Mouse (Mus musculus) left cerebral cortex, adult 18-20 months (tissue): ENCODE measurements at regions not wholly inside any gene's neighbourhood (a gene's known extent, or its start where the extent isn't known, plus 50 kb on each side); places are given as distances from the start of the nearest gene placed in this dataset.

ENCODE experiments used
- DNase-seq, 2 experiments: peaks; one replicate each; pipeline ENCODE4 v3.0.0; 2021 to 2022; ENCODE audit warnings: low spot score in 2 of 2, mixed read lengths in 1 of 2

DNA sequence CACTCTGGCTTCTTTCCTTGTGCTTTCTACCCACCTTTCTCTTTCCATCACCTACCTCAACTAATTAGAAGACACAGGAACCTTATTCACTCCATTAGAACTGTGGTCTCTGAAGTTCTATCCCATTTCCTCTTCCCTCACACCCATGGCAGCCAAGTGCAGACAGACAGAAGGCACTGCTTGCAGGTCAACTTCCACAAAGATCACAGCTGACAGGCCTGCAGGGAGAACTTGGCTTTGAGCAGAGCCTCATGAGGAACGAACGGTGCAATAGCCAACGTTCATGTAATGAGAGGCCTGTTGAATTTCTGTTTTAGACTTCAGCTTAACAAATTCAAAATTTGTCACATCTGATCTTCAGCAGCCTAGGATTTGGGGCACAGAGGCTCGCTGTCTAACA is 217.5 kb upstream of the Ankrd55 start:
- DNase-seq: no peak

DNA sequence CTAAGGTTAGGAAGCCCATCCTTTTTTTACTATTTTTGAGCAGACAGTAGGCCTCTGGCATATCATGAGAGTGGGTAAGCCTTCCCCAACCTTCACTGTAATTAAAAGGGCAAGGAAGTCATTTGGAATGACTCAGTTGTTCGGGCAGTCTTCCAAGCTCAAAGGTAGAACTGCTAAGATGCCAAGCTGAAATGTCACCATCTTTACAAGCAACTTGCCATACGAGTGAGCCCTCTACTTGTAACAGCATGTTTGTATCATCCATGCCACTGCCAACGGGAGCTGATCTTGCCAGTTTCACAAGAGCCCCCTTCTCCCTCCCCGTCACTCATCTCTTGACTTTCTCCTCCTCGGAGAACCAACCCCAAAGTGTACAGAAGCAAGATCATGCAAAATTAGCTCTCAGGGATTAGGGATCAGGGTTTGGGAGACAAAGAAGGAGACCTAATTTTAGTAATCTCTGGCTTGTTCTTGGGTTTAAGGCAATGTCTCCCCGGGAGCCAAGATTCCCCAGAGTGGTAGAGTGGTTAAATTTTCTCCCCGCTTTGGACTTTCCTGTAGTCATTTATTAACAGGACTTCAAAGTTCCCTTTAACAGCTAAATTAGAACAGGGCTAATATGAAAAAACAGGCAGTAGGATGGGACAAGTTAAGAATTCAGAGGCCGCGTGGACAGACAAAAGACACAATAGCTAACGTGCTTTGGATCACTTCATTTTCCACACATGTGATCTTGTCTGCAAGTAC is 216.9 kb upstream of the Ankrd55 start:
- no peak for DNase-seq

DNA sequence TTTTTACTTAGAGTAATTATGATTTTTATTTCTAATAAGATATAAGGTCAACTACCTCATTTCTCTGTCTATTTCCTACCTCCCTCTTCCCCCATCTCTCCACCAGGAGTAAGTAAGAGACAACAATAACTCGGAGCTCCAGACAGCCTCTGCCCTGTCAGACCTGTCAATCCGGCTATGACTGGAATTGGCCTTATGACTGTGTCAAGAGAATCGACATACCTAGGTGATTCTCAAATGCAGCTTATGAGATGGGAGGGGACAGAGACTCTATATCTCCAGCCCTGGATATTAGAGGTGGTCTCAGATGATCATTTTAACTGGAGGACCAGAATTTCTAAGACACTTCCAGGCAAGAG is 216.3 kb upstream of the Ankrd55 start:
- DNase-seq: no peak

DNA sequence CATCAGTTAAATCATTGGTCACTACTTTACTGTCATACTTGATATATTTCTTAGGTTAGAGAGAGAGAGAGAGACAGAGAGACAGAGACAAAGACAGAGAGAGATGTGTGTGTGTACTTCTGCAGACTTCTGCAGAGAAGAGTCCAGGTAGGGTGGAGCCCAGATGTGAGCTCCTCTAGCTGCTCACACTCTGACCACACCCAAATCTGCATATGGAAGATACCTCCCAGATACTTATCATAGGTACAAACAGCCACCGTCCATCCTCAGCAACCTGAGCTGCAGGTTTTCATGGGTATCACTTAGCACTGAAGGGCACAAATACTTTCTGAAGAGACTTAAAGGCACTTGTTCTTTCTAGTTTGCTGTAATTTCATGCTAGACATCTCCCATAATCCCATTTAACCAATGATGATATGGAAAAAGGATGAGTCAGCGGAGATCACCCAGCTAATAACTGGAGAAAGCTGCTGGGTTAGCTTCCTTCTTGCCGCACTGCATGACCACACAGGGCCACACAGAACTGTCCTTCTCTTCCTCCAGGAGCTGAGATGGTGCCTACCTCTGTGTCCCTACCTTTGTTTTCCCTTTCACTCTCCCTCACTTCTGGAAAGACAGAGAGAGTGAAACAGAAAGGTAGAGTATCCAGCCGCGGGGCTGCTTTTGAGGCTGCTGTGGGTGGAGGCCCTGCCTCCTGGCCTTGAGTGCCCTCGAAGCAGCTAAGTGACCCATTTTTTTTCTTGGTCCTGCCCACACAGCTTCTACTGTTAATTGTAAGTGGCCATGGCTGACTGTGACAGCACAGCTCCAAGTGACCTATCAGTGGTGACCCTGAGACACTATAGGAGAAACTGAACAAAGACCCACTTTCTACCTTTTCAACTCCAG is 214.5 kb upstream of the Ankrd55 start:
- no peak for DNase-seq

DNA sequence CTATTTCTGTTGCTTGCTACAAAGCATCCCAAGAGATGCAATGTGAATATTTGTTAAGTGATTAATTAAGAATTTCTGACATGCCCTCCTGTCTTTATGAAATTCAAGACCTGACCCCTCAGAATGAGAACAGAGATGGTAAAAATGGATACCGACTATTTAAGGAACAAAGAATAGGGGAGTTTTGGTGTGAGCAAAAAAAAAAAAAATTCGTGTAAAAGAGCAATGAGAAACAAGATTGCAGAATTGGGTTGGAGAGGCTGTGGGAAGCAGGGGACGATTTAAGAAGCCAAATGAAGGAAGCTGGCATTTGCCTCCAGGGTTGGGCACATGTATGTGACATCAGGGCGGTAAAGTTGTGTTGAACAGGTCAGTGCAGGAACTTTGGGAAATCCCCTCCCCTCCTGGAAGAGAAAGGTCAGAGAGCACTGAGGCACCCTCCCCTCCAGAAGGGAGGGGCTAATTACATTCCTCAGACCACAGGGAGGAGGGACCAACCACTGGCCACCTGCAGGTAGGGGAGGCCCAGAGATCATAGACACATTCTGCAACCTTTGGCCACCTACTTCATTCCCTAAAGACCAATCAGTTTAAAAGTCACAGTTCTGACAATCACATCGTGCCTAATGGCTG is 212.3 kb upstream of the Ankrd55 start:
- DNase-seq: no peak

DNA sequence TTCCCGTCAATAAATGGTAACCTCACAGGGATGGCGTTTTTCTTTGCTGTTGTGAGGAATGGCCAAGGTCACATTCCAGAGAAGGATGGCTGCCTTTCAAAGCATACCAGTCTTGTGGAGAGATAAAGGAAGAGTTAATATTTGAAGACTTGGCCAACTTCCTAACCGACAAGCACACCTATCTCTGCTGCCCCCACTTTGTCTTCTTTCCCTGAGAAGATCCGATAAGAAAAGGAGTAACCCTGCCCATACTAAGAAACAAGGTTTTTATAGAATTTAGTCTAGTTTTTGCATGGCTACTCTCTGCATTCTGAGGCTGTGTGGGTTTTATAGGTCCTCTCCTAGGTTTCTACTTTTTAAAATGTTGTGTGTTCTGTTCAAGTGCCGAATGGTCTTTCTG is 210.2 kb upstream of the Ankrd55 start:
- no peak for DNase-seq

DNA sequence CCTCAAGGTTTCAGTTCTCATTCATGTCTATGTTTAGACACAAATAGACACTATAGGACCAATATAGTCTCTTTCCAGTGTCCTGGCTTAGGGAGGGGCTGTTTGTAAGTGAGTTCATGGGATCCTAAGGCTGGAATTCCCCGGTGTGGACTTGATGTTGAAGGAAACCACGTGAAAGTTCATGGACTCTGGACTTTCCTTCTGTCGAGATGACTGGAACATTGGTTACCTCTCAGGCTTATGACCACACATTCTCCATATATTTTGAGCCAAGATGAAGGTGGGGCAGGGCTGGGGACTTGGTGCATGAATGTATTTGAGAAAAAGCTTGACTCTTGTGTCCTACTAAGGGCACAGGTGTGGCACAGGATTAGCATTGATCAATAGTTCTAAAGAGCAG is 206.3 kb upstream of the Ankrd55 start:
- no peak for DNase-seq

DNA sequence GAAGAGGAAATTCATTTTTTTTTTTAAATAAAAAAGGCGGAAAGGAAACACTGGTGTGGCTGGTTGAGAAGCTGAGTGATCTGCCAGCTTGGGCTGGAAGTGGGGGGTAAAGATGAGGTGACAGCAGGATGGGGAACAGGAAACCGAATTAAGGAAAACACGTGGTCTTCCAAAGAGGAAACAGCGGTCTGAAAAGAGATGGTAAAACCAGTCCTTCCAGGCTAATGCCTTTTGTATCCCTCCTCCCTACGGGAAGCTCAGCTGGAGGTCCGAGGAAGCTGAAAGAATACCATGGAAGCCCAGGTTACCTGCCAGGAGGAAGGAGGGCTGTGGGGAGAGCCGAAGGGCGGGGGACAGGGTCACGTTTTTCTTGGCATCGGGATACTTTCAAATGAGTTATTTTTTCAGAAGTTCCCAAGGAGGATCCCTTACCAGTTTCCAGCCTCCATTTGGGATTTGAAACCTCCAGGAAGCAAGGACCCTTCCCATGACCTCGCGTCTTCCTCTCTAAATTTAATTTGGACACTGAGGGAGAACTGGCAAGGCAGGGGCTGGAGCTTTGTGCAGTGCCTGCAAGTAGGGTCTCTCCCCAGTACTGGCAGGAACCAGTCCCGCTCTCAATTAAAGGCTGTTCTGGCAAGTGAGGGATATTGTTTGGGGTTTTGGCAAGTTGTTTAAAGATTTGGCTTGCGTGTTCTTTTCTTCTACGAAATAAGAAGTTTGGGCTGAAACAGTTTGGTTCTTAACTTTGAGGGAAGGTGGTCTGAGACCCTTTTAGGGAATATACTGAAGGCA is 203.6 kb upstream of the Ankrd55 start:
- no peak for DNase-seq

DNA sequence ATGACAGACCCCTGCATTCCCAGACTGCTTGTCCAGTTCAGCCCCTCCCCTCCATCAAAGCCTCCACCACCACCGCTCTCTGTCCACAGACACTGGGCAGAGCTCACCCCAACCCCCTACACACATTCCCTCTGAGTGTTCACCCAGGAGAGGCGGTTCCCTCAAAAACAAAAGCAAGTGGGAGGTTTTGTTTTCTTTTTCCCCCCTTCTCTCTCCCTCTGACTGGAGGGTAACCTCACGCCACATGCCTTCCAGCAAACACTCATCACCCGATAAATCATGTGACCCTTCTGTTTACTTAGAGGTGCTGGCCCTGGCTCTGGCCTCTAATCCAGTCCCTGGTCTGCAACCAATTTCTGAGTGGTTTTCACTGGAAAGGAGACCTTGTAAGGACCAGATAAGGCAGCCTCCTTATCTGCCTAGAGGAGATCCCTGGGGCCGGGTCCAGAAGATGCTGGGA is 199.9 kb upstream of the Ankrd55 start:
- no peak for DNase-seq

DNA sequence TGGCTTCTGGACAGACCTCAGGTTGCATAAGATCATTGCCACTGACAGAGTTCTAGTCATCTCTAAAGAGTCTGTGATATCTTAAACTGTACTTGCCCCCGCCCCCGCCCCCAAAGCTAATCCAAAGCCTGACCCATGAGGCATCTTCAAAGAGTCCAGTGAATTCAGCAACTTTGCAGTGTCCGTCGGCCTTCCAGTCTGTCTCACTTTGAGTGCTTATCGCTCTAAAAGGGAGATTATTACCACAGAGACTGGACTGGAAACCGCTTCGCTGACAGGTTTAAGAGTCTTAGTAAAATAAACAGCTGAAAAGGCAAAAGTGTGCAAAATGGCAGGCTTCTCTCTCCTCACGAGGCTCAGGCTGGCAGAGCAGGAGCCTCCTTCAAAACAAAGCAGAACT is 197.5 kb upstream of the Ankrd55 start:
- no peak for DNase-seq

DNA sequence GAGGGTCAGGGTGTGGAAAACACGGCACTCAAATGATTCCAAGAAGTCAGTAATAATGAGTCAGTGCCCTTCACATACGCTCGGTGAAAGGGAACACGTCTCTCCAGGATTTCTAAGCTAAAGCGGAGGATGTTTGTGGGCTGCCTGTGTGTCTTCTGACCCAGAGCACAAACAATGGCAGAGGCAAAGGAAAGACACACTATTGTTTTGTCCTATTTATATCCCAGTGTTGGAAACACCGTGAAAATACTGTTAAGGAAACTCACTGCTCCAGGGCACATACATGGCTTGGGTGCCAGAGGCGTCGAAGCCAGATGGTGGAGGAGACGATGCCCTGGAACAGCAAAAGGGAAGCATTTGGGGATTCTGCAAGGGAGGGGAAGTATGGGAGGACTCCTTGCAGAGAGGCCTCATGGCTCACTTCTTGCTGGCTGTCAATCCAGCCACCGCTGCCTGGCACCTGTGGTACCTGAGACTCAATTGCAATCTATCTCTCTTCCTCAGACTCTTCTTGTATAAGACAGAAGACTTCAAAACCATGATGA is 192.6 kb upstream of the Ankrd55 start:
- no peak for DNase-seq

DNA sequence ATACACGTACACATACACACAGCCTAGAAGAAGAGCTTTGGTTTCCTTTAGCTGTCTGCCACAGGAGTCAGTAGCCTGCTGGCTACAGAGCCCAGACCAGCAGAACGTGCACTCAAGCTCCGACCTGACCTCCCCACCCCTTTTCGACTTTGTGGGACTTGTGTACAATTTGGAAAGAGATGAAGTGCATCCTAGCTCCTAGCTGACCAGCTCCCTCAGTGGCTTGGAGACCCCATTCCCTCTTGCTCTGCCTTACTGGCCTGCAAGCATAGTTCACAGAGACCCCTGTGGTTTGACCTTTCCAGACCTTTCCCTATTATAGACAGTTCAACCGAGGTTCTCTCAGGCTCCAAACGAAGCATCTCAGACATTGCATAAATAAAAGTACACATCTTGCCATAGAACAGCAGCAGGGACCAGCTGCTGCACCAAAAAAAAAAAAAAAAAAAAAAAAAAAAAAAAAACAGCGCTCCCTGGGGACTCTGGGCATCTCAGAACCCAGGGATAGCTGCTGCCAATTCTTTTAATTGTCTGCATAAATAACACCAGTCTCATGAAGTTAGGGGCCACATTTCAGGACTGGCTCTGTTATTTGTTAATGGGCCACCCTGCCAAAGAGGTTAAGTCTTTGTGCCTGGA is 188.2 kb upstream of the Ankrd55 start:
- DNase-seq: no peak

DNA sequence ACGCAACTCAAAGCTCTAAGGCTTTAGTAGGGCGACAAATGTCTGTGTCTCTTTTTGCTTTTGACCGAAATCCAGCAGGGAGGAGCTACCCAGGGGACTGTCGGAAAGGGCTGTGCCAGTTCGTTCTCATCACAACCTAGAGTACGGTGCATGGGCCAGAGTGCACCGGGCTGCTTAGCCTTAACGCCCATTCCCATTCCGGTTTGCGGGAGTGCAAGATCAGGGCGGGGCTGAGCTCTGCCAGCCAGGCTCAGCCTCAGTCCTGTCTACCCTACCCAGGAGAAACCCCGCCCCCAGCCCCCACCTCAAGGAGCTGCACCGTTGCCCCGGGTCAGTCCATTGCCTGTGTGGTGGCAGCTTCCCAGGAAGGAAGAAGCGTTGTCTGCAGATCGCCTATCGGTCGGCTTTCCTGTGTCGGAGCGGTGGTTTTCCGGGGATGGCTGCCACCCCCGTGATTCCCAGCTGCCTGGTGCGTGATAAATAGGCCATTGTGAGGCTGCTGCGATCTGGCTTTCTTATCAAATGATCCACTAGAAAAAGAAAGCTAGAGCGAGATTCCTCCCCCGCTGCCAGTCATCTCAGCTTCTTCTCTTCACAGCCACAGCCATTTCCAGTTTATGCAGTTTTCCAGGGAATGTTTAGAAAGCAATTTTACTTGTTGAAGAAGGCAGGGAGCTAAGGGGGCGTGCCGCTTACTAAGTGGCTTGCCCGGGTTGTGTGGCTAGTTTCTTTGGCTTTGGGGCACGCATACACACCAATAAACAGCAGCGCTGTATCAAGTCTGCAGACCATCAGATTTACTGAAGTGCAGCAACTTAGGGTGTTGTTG is 187.4 kb upstream of the Ankrd55 start:
- peak; percentile 17 to 18 for DNase-seq

DNA sequence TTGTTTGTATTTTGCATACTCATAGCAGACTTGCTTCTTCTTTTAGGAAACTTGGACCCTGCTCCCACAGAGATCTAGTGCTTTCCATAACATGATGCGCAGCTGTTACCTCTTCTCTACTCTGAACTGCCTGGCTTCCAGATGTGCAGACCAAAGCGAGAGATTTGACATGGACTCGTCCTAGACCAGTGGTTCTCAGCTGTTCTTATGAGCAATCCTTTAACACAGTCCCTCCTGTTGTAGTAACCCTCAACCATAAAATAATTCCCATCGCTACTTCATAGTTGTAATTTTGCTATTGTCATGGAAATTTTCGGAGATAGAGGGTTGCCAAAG is 186.9 kb upstream of the Ankrd55 start:
- DNase-seq: no peak

DNA sequence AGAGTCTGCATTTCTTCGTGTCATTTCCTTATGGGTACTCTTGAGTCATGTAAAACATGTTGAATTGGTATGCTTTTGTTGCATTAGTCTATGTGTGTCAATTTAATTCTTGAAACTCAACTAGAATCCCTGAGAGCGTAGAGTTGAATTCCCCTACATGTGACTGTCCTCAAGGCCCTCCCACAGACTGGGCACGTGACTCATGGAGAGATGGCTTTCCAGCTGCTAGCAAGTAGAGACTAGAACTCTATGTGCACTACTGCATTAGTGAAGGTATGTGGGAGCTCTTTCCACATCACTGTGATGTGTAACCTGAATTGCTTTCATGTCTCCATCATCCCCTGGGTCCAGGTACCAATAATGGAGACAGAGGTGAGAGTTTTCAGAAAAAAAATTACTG is 182.3 kb upstream of the Ankrd55 start:
- no peak for DNase-seq

DNA sequence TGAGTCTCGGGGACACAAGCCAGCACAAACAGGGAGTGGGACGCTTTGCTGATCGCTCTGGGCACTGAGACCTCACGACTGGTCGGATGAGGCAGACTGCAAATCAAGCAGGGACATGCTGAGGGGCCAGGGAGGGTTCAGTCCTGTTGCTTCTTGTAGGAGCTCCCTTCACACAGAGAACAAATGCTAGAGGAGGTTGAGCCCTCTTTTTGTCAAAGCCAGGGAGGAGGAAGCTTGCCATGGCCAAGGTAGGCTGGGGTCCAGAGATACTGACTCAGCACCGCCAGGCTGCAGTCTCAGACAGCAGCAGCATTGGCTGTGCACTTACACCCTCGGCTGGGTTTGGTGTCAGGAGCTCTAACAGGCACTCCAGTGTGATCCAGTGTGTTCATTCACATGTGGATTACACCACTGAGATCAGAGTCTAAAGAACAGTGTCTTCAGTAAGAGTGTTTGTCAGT is 173.5 kb upstream of the Ankrd55 start:
- DNase-seq: no peak

DNA sequence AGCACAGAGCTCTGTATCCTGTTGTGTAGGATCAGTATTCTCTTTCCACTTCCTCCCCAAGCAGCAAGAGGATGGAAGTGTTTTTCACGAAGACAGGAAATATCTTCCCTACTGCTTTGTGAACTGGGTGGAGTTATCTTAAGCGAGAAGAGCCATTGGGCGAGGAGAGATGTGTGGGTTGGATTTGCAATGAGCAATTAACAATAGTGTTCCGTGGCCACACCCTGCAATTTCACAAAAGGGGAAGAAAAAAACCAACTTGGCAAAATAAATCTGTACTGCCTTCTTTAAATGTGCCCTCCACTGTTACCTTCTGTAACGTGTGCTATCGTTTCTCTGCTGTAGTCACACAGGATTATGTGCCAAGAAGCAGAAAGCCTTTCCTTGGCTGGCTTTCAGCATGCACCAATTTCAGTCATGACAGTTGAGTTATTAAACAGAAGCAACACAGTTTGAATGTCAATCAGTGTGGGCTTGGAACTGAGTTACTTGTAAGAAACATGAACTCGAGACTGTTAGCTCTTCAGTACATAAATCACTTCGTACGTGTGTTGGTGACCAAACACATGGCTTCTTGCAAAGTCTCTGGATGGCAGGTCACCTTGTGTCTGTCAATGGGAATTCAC is 172.0 kb upstream of the Ankrd55 start:
- no peak for DNase-seq

DNA sequence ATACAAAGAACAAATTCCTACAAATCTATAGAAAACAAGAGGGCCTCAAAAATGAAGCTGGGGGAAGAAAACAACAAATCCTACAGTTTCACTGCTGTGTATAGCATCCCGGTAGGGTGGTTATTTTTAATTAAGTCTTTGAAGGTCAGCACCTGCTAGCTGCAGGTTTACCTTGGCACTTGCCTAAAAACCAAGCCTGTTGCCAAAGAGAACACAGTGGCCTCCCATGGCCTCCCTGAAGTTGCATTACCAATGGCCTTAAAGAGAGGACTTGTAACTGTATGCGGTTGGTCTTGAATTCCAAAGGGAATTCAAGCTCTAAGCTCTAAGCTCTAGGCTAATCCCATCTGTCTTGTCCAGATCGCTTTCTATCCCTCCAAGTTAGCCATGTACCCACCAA is 169.7 kb upstream of the Ankrd55 start:
- DNase-seq: no peak

DNA sequence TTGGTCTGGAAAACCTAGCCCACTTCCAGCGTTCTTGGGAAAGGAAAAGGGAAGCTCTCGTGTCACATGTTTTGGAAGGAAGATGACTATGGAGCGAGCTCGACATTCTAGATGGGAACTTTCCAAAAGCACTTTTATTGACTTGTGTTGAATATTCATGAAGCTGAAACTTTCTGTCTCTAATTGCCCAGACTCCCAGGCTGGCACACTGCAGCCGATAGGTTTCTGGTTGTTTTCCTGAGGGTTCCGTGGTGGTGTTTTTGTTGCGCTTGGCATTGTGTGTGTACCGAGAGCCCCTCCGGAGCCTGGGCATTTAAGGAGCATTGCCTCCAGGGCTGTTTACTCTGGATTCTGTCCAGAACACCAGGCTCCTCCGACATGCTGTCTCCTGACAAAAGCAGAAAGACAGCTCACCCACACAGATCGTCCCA is 168.6 kb upstream of the Ankrd55 start:
- DNase-seq: no peak
